Mouse (Mus musculus) midbrain, embryonic 11.5 days (tissue): ENCODE measurements around the gene Cldn14. TPM values are rescaled to one million over a fixed set of nuclear protein-coding genes. Genes with fewer than 3 reads are reported as not detected.

Experiments
- ATAC-seq: fragments of 200-750 bp; cut with Nextera tagmentation; 2 replicates; pipeline ENCODE4 v1.8.0; 2017; ENCODE audit warnings: moderate TSS enrichment, moderate library complexity; ENCODE audit not compliant: low FRiP score
- DNase-seq: peaks from one replicate; pipeline ENCODE4 v3.0.0; 2015; ENCODE audit warnings: low spot score; ENCODE audit errors: missing footprints
- H3K27ac ChIP-seq: fragments of 300-500 bp; sonication (generic); 2 replicates; pipeline ENCODE4 v1.5.1; 2014; ENCODE audit warnings: low read depth, low read length
- H3K27me3 ChIP-seq: fragments of 300-500 bp; sonication (generic); 2 replicates; pipeline ENCODE4 v1.6.1; 2014; ENCODE audit warnings: mild to moderate bottlenecking, low read length, moderate library complexity, mixed read lengths; ENCODE audit not compliant: control insufficient read depth, insufficient read depth
- H3K36me3 ChIP-seq: fragments of 300-500 bp; sonication (generic); 2 replicates; pipeline ENCODE4 v1.6.1; 2014; ENCODE audit warnings: mild to moderate bottlenecking, low read length, moderate library complexity, mixed read lengths; ENCODE audit not compliant: control insufficient read depth, insufficient read depth
- H3K4me1 ChIP-seq: fragments of 300-500 bp; sonication (generic); 2 replicates; pipeline ENCODE4 v1.6.1; 2014; ENCODE audit warnings: low read length; ENCODE audit not compliant: control insufficient read depth, insufficient read depth
- H3K4me2 ChIP-seq: fragments of 300-500 bp; sonication (generic); 2 replicates; pipeline ENCODE4 v1.6.1; 2014; ENCODE audit warnings: mild to moderate bottlenecking, moderate library complexity
- H3K4me3 ChIP-seq: fragments of 300-500 bp; sonication (generic); 2 replicates; pipeline ENCODE4 v1.5.1; 2014; ENCODE audit warnings: low read depth, low read length
- H3K9ac ChIP-seq: fragments of 300-500 bp; sonication (generic); 2 replicates; pipeline ENCODE4 v1.6.1; 2014; ENCODE audit warnings: low read length
- H3K9me3 ChIP-seq: fragments of 300-500 bp; sonication (generic); 2 replicates; pipeline ENCODE4 v1.6.1; 2016; ENCODE audit warnings: low read length; ENCODE audit not compliant: control insufficient read depth
- WGBS: fragments of 180-500 bp; shearing (Covaris S2); extraction: QIAGEN DNeasy Blood & Tissue Kit; methylation state at CpG from one replicate; pipeline ENCODE4 v1.1.7; 2014; 5-methylcytosine and 5-hydroxymethylcytosine counted together
- polyA plus RNA-seq: library from polyadenylated mRNA; unstranded; fragments of >200 nt; fragmentation: Nextera tagmentation; extraction: Ambion mirVana; gene quantifications from 2 replicates; pipeline ENCODE4 v1.2.1, GENCODE M21; 2014

The Cldn14 gene
- polyA plus RNA-seq, 1 experiment from 2014 or later = not detected

DNA sequence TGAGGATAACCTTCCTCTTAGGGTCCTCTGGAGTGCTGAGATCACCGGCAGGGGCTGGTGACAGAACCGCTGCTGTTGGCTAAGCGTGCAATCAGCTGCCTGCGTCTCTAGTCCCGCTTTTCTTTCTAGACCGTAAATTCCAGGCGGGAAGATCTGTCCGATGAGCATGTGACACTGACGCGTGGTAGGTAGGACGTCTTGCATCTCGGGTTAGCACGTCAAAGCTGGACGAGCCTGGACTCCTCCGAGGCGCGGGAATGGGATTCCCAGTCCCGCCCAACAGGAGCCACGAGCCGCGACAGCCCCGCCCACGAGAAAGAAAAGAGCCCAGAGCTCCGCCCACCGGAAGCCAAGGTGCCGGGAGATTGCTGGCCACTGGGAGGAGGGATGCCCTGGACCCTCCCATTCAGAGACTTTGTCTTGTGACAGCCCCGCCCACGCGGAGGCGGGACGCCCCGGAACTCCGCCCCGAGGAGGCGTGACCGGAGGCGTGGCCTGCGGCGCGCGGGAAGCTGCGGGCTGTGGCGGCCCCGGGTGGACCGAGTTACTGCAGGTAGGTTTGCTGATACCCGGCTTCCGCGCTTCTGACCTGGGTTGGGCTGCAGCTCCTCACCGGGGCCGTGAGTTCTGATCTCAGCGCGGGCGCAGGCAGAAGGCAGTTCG lies 125.1 kb downstream of the Cldn14 start, which contains the start of gene Chaf1b:
Gene Chaf1b, plus strand, starts transcription at position 479 of the 663 bp plus-strand sequence.
- WGBS = under 1% methylated on average over 54 of the region's 54 CpGs
- DNase-seq = peak; percentile 100

DNA sequence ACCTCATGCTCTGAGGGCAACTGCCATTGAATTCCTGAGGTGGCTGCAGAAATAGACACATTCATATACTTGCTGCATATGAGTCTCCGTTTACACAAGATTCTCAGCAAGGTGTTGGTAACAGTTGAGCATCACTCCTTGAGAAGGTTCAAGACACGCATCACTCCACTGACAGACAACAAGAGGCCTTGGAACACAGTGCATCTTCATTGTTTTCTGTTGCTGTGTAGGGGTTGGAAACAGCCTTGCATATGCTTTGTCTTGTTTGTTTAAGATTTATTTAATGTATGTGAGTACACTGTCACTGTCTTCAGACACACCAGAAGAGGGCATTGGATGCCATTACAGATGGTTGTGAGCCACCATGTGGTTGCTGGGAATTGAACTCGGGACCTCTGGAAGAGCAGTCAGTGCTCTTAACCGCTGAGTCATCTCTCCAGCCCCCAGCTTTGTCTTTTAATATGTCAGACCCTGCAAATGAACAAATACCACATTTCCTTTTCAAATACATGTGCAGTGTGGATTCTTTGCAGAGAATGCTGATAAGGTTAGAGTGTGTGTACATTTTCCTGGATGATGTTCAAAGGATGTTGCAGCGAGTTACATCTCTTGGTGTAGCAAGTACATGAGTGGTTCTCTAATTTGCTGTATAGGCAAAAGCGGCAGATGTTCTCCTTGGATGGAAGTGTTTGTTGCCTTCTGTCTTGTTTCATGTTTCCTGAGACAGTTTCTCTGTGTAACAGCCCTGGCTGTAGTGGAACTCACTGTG lies 130.8 kb downstream of the Cldn14 start:
- no peaks in the 10 kb centered on the region for H3K4me1 ChIP-seq
- H3K27ac ChIP-seq = no peak overlapping the region
- no peak overlapping the region for H3K4me3 ChIP-seq
- no peaks in the 10 kb centered on the region for H3K9me3 ChIP-seq
- H3K27me3 ChIP-seq = no peaks in the 10 kb centered on the region
- 90% methylated on average over 6 of the region's 6 CpGs for WGBS
- DNase-seq = no peak
- H3K36me3 ChIP-seq = peaks cover 30% of the 10 kb centered on the region
- no peak for ATAC-seq
- no peak overlapping the region for H3K9ac ChIP-seq
- H3K4me2 ChIP-seq = no peak overlapping the region

More for the DNA sequence above, 125.1 kb downstream of the Cldn14 start, which contains the start of gene Chaf1b:
- H3K27ac ChIP-seq = no peak within 1 kb of the TSS
- H3K36me3 ChIP-seq = peaks cover 5% of the 10 kb centered on the region; the same call in 1 of the 2 replicates
- H3K9ac ChIP-seq = peak within 1 kb of the TSS; percentile 79
- H3K4me1 ChIP-seq = peaks cover 13% of the 10 kb centered on the region
- H3K4me3 ChIP-seq = peak within 1 kb of the TSS; percentile 81
- peak within 1 kb of the TSS; percentile 93 for H3K4me2 ChIP-seq
- no peaks in the 10 kb centered on the region for H3K27me3 ChIP-seq
- peak; percentile 96 for ATAC-seq
- no peaks in the 10 kb centered on the region for H3K9me3 ChIP-seq

DNA sequence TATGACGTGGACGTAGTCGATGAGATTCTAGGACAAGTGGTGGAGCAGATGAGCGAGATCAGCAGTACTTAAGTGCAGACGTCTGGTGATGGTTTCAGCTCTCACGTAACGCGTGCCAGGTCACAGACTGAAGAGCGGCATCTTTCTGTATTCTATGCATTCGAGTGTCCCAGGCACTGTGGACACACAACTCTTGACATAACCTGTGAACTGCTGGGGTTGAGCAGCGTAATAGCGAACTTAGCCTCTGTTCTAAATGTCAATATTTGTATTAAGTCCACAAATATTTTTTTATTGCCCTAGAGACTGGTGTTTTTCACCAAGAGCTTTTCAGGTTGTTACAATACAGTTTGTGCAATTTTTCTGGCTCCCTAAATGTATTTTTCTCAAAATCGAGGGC lies 133.8 kb downstream of the Cldn14 start:
- H3K4me1 ChIP-seq = no peaks in the 10 kb centered on the region
- no peak overlapping the region for H3K4me3 ChIP-seq
- H3K36me3 ChIP-seq = peaks cover 42% of the 10 kb centered on the region
- no peak for DNase-seq
- no peak overlapping the region for H3K27ac ChIP-seq
- ATAC-seq = no peak
- no peak overlapping the region for H3K9ac ChIP-seq
- H3K4me2 ChIP-seq = no peak overlapping the region
- H3K9me3 ChIP-seq = no peaks in the 10 kb centered on the region
- WGBS = 95% methylated on average over 13 of the region's 13 CpGs
- no peaks in the 10 kb centered on the region for H3K27me3 ChIP-seq

Other genes starting within 250 kb of the Cldn14 start
- 27.7 and 29.6 TPM in 2 replicates for gene Morc3, start 176.7 kb downstream of the Cldn14 start, polyA plus RNA-seq
- gene Chaf1b, start 124.9 kb downstream of the Cldn14 start, polyA plus RNA-seq = 99.8 and 102 TPM in 2 replicates
- 1.8 and 2.3 TPM in 2 replicates for gene Sim2, start 76.1 kb upstream of the Cldn14 start, polyA plus RNA-seq